ENCODE assay signal across 8 mouse cellular contexts in genomic region chr8:127440161-127440833, GRCm38 (mm10).
DNase-seq lines count a peak whose midpoint lies in the region; ATAC-seq lines count a peak whose summit lies in the region.

No protein-coding gene starts in this region.

- no peaks in the 10 kb centered on the region for H3K27me3 ChIP-seq in embryonic facial prominence, embryonic 13.5 days
- H3K27me3 ChIP-seq in embryonic facial prominence, embryonic 10.5 days (replicated peaks; ENCODE audit: low read depth, poor library complexity, severe bottlenecking): no peaks in the 10 kb centered on the region

- H3K9me3 ChIP-seq in embryonic facial prominence, embryonic 13.5 days: no peaks in the 10 kb centered on the region
- no peaks in the 10 kb centered on the region for H3K9me3 ChIP-seq in embryonic facial prominence, embryonic 10.5 days

- H3K27ac ChIP-seq in embryonic facial prominence, embryonic 13.5 days: peak overlapping the region; percentile 51
- no peak overlapping the region; the same call in 1 of the 2 replicates for H3K27ac ChIP-seq in embryonic facial prominence, embryonic 10.5 days (replicated peaks)

- no peak for DNase-seq in embryonic facial prominence, embryonic 10.5 days (ENCODE audit: low spot score)
- DNase-seq in right cerebral cortex, postnatal 10 days (ENCODE audit: low spot score in 2 of 2): peak; percentile 38 to 53
- no peak for DNase-seq in right cerebral cortex, postnatal 14 days
- DNase-seq in kidney, postnatal 25 days: peak; percentile 80 to 91
- peak; percentile 39 to 44 for DNase-seq in right cerebral cortex, postnatal 36 days (ENCODE audit: low spot score in 2 of 2)
- no peak for DNase-seq in adrenal gland, adult 18-20 months (ENCODE audit: low spot score in 2 of 2)
- no peak for DNase-seq in adrenal gland, postnatal 10 days

- no peak overlapping the region for H3K4me3 ChIP-seq in embryonic facial prominence, embryonic 13.5 days
- H3K4me3 ChIP-seq in embryonic facial prominence, embryonic 10.5 days: no peak overlapping the region

- peaks cover 29% of the 10 kb centered on the region for H3K4me1 ChIP-seq in embryonic facial prominence, embryonic 13.5 days
- H3K4me1 ChIP-seq in embryonic facial prominence, embryonic 10.5 days: peaks cover 21% of the 10 kb centered on the region

- 76% methylated on average over 9 of the region's 9 CpGs for WGBS in embryonic facial prominence, embryonic 13.5 days
- 81% methylated on average over 9 of the region's 9 CpGs for whole genome bisulfite sequencing in embryonic facial prominence, embryonic 10.5 days

- no peak overlapping the region for H3K4me2 ChIP-seq in embryonic facial prominence, embryonic 13.5 days

- 0 out of 2 replicates have a peak, but pooled peaks have one; percentile 52 for ATAC-seq in embryonic facial prominence, embryonic 13.5 days (ENCODE audit: insufficient number of reproducible peaks, insufficient read depth, low FRiP score, low TSS enrichment, low read depth)

- H3K9ac ChIP-seq in embryonic facial prominence, embryonic 13.5 days: no peak overlapping the region

- peaks cover 36% of the 10 kb centered on the region for H3K36me3 ChIP-seq in embryonic facial prominence, embryonic 13.5 days
- peaks cover 34% of the 10 kb centered on the region for H3K36me3 ChIP-seq in embryonic facial prominence, embryonic 10.5 days (replicated peaks)

Comparison
In these comparisons a context has a peak if more than half of its experiments do, and no peak if none do; other contexts are left out.
1. DNase-seq: peak in right cerebral cortex, postnatal 10 days (2 of 2), kidney, postnatal 25 days (2 of 2) and right cerebral cortex, postnatal 36 days (2 of 2); none in embryonic facial prominence, embryonic 10.5 days (single experiment), right cerebral cortex, postnatal 14 days (single experiment), adrenal gland, adult 18-20 months (0 of 2) and adrenal gland, postnatal 10 days (single experiment).